Mouse (Mus musculus) hindbrain, embryonic 13.5 days (tissue): ENCODE measurements at regions not wholly inside any gene's neighbourhood (a gene's known extent, or its start where the extent isn't known, plus 50 kb on each side); places are given as distances from the start of the nearest gene placed in this dataset.

ENCODE experiments used
- ATAC-seq: fragments of 200-750 bp; cut with Nextera tagmentation; 2 replicates; pipeline ENCODE4 v1.8.0; 2017; ENCODE audit warnings: moderate TSS enrichment; ENCODE audit not compliant: low FRiP score
- H3K27ac ChIP-seq: fragments of 300-500 bp; sonication (generic); 2 replicates; pipeline ENCODE4 v1.5.1; 2015; ENCODE audit warnings: inconsistent platforms, mild to moderate bottlenecking, moderate library complexity
- H3K27me3 ChIP-seq: fragments of 300-500 bp; sonication (generic); 2 replicates; pipeline ENCODE4 v1.6.1; 2015; ENCODE audit warnings: mild to moderate bottlenecking, inconsistent platforms
- H3K36me3 ChIP-seq: fragments of 300-500 bp; sonication (generic); 2 replicates; pipeline ENCODE4 v1.6.1; 2015; ENCODE audit warnings: mild to moderate bottlenecking, inconsistent platforms
- H3K4me1 ChIP-seq: fragments of 300-500 bp; sonication (generic); replicated peaks from 2 replicates; pipeline ENCODE4 v1.6.1; 2015; ENCODE audit warnings: inconsistent platforms
- H3K4me2 ChIP-seq: fragments of 300-500 bp; sonication (generic); 2 replicates; pipeline ENCODE4 v1.6.1; 2015; ENCODE audit warnings: inconsistent platforms, mild to moderate bottlenecking, moderate library complexity
- H3K4me3 ChIP-seq: fragments of 300-500 bp; sonication (generic); 2 replicates; pipeline ENCODE4 v1.5.1; 2015; ENCODE audit warnings: mild to moderate bottlenecking, inconsistent platforms
- H3K9ac ChIP-seq: fragments of 300-500 bp; sonication (generic); 2 replicates; pipeline ENCODE4 v1.6.1; 2015; ENCODE audit warnings: mild to moderate bottlenecking, inconsistent platforms
- H3K9me3 ChIP-seq: fragments of 300-500 bp; sonication (generic); 2 replicates; pipeline ENCODE4 v1.6.1; 2016; ENCODE audit warnings: inconsistent platforms
- WGBS: fragments of 180-500 bp; shearing (Covaris S2); methylation state at CpG from one replicate; pipeline ENCODE4 v1.1.7; 2015; 5-methylcytosine and 5-hydroxymethylcytosine counted together

DNA sequence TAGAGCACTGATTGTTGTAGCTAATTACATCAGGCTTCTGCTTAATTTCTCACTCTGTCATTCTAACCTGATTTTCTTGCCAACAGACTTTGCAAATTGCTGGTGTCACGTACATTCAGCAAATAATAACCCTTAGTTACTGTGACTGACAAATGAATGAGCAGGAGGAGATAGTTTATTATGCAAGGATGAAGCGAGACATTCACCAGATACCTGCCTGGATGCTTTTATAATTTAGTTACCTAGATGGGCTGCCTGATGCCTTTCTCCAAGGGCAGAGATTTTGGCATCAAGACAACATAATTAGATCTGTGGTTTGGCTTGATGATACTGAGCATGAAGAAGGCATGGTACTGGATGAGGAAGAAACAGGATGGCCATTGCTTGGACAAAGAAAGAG is 233.6 kb downstream of the Fbxo8 start:
- Histone ChIP-seq H3K27ac (no peak overlapping the region), H3K9me3 (0 out of 2 replicates have a peak, but pooled peaks cover 4% of the 10 kb centered on the region), H3K36me3 (no peaks in the 10 kb centered on the region), H3K4me3 (no peak overlapping the region), H3K4me1 (no peaks in the 10 kb centered on the region), H3K27me3 (no peaks in the 10 kb centered on the region), H3K4me2 (no peak overlapping the region), H3K9ac (no peak overlapping the region)
- 71% methylated on average over 2 of the region's 2 CpGs for WGBS
- no peak for ATAC-seq

DNA sequence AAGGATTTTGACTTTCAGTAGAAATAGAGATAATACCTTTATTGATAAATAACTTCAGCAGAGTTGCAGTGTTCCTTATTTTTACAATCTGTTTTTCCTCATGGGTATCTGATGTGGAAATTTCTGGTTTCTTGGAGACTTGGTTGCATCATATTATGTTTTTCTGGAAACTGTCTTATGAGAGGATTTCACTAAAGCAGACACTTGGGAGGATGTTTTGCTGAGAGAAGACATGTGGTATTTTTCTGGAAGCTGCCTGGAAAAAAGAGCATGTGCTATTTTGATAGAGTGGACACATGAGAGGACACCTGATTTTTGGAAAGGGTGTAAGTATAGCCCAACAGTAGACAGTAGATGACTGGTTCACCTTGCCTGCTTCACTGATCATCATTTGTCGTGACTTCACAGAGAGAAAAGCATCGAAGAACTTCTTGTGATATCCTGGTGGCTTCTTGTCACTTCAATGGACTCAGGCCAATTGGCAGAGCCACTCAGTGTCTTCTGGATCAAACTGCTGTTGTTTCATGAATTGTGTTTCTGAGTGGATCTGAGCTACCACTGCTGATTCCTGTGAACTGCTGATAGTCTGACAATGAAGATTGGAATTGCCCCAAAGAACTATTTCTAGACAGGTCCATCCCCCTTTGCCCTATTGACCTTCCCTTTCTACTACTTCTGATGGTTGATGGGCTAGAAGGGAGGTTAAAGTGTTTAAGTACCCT is 238.8 kb downstream of the Fbxo8 start:
- Histone ChIP-seq H3K4me3 (no peak overlapping the region), H3K27me3 (no peaks in the 10 kb centered on the region), H3K27ac (no peak overlapping the region), H3K4me1 (no peaks in the 10 kb centered on the region), H3K9ac (no peak overlapping the region), H3K9me3 (no peaks in the 10 kb centered on the region), H3K4me2 (no peak overlapping the region), H3K36me3 (no peaks in the 10 kb centered on the region)
- 87% methylated on average over 2 of the region's 2 CpGs for WGBS
- ATAC-seq, result no peak

DNA sequence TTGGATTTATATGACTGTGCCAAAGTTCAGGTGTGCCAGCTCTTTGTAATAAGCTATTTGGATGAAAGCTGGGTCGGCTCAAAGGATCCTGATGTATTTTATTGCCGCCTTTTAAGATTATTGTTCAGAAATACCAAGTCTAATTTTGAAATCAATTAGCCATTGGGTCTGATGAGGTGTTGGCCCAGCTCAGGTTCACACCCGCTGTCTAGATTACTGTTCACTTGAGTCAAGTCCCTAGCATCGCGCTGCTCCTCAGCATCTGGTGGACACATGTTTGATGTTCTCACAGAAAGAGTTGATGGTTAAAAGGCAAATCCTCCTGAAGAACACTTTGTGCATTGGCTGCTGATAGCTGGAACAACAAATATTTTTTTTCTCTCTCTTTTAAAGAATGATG is 281.8 kb downstream of the Fbxo8 start:
- WGBS, result 88% methylated on average over 5 of the region's 5 CpGs
- no peaks in the 10 kb centered on the region for H3K36me3 ChIP-seq
- H3K27ac ChIP-seq, result no peak overlapping the region
- H3K4me1 ChIP-seq, result no peaks in the 10 kb centered on the region
- no peak overlapping the region for H3K9ac ChIP-seq
- H3K9me3 ChIP-seq, result 0 out of 2 replicates have a peak, but pooled peaks cover 3% of the 10 kb centered on the region
- H3K4me3 ChIP-seq, result no peak overlapping the region
- no peak for ATAC-seq
- H3K4me2 ChIP-seq, result no peak overlapping the region
- no peaks in the 10 kb centered on the region for H3K27me3 ChIP-seq

DNA sequence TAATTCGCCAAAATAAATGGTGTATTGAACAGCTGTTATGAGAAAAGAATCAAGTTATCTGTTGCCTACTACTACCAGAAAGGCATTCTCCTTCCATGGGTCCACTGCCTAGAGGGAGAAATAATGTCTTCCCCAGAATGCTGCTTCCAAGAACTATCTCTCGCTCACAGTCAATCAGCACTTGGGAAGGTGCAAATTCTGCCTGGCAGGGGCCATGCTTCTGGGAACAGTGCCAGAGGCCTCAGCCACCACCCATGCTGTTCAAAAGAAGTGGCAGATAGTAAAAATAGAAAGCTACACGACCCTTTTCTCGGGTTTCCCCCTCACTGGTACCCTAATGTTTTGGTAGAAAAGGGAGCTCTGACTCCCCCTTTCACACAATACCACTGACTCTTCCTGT is 282.2 kb downstream of the Fbxo8 start:
- Histone ChIP-seq H3K27me3 (no peaks in the 10 kb centered on the region), H3K9me3 (0 out of 2 replicates have a peak, but pooled peaks cover 3% of the 10 kb centered on the region), H3K9ac (no peak overlapping the region), H3K4me2 (no peak overlapping the region), H3K36me3 (no peaks in the 10 kb centered on the region), H3K4me1 (no peaks in the 10 kb centered on the region), H3K27ac (no peak overlapping the region), H3K4me3 (no peak overlapping the region)
- 54% methylated on average over 4 of the region's 4 CpGs for WGBS
- ATAC-seq, result no peak

DNA sequence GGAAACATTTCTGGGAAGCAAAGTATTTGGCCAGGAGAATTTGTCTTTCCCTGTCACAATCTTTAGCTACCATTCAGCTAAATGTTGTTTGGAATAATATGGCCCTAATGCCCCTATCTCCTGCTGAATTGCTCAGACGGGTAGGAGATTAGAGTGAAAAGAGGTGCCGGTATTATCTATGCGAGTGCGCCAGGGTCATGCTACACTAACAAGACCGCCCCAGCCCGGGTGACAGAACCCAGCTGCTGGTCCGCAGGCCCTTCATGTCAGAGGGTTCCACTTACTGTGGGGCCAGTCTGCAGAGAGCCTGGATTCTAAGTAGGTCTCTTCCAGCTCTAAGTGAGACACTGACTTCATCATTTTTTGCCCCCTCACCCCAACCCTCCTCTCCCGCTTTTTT is 332.6 kb downstream of the Fbxo8 start:
- H3K36me3 ChIP-seq, result no peaks in the 10 kb centered on the region
- 56% methylated on average over 8 of the region's 8 CpGs for WGBS
- no peak overlapping the region for H3K4me3 ChIP-seq
- ATAC-seq, result no peak
- H3K4me2 ChIP-seq, result no peak overlapping the region
- no peaks in the 10 kb centered on the region for H3K9me3 ChIP-seq
- H3K27me3 ChIP-seq, result no peaks in the 10 kb centered on the region
- H3K4me1 ChIP-seq, result no peaks in the 10 kb centered on the region
- H3K9ac ChIP-seq, result no peak overlapping the region
- no peak overlapping the region for H3K27ac ChIP-seq

DNA sequence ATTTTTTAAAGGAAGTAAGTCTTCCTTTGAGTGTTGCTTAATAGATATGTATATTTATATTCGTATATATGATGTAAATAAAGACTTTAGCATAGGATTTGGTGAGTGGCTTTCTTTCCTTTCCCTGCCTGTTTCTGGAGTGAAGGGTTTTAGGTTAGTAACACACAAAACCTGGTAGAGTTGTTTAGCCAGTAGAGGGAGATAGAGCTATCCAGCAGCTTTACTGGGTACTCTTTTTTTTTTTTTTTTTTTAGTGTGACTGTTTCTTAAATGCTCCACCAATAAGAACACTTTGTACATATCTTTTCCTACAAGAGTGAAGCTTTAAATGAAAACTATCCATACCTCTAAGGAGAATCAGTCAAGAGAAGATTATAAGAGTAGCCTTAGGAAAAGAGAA is 333.3 kb downstream of the Fbxo8 start:
- no peaks in the 10 kb centered on the region for H3K4me1 ChIP-seq
- no peak overlapping the region for H3K4me2 ChIP-seq
- H3K27ac ChIP-seq, result no peak overlapping the region
- ATAC-seq, result no peak
- no peaks in the 10 kb centered on the region for H3K36me3 ChIP-seq
- no peaks in the 10 kb centered on the region for H3K9me3 ChIP-seq
- no peak overlapping the region for H3K4me3 ChIP-seq
- H3K27me3 ChIP-seq, result no peaks in the 10 kb centered on the region
- no peak overlapping the region for H3K9ac ChIP-seq
- WGBS, result 35% methylated on average over 1 of the region's 1 CpGs

DNA sequence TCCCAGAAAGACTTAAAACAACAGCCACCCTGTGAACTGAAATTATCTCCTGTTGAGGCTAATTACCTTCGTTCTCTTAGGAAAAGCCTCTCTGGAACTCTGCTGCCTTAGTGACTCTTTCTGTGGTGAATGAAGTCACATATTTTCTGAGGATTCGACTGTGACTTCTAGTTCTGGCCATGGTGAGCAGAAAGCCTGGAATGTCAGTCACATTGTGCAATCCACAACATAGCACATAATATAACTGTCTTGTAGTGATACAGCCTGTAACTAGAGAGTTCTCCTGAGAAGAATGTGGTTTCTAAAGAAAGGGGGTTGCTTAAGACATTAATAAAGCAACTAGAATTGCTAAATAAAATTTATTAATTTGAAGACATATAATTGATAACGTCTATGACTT is 342.7 kb downstream of the Fbxo8 start:
- no peaks in the 10 kb centered on the region for H3K9me3 ChIP-seq
- no peak overlapping the region for H3K9ac ChIP-seq
- no peaks in the 10 kb centered on the region for H3K36me3 ChIP-seq
- H3K4me2 ChIP-seq, result no peak overlapping the region
- no peak overlapping the region for H3K27ac ChIP-seq
- no peak for ATAC-seq
- H3K27me3 ChIP-seq, result no peaks in the 10 kb centered on the region
- WGBS, result 67% methylated on average over 3 of the region's 3 CpGs
- H3K4me3 ChIP-seq, result no peak overlapping the region
- no peaks in the 10 kb centered on the region for H3K4me1 ChIP-seq

DNA sequence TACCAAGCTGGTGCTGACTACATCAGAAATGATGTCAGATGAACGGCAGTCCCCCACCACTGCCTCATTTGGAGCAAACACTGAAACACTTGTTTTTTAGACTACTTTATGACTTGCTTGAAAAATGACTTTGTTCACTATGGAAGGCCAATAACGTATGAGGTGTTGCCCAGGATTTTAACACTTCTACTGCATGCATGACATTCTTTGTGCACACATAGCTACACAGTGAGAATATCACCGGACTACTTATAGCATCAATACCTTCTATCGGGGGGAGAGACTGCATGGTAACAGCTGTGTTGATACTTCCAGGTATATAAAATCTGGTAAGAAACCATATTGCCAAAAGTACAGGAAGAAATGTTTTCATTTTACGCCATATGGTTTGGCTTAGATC is 364.5 kb downstream of the Fbxo8 start:
- 92% methylated on average over 5 of the region's 5 CpGs for WGBS
- no peaks in the 10 kb centered on the region for H3K9me3 ChIP-seq
- ATAC-seq, result no peak

DNA sequence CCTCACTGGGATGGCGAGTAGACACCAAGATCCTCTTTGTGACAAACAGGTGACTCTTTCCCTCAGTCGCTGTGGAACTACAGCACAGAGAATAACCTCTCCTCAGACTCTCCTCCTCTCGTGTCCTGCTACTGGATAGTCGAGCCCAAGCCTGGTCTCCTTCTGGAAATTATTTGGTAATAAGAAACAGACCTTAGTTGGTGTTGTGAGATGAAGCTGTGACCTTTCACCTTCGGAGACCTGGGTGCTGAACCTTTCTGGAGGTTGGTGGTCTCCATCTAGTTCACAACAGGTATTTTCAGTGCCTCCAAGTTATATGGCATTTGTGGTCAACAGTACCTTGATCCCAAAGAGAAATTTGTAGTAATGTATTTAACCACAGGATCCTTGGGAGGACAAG is 365.1 kb downstream of the Fbxo8 start:
- no peak overlapping the region for H3K4me3 ChIP-seq
- no peak for ATAC-seq
- no peak overlapping the region for H3K9ac ChIP-seq
- no peaks in the 10 kb centered on the region for H3K36me3 ChIP-seq
- WGBS, result 84% methylated on average over 5 of the region's 5 CpGs
- H3K27ac ChIP-seq, result no peak overlapping the region
- H3K4me1 ChIP-seq, result no peaks in the 10 kb centered on the region
- no peaks in the 10 kb centered on the region for H3K27me3 ChIP-seq
- no peak overlapping the region for H3K4me2 ChIP-seq
- no peaks in the 10 kb centered on the region for H3K9me3 ChIP-seq

More for the DNA sequence above, 364.5 kb downstream of the Fbxo8 start:
- Histone ChIP-seq H3K4me3 (no peak overlapping the region), H3K36me3 (no peaks in the 10 kb centered on the region), H3K27me3 (no peaks in the 10 kb centered on the region), H3K9ac (no peak overlapping the region), H3K27ac (no peak overlapping the region), H3K4me1 (no peaks in the 10 kb centered on the region), H3K4me2 (no peak overlapping the region)

DNA sequence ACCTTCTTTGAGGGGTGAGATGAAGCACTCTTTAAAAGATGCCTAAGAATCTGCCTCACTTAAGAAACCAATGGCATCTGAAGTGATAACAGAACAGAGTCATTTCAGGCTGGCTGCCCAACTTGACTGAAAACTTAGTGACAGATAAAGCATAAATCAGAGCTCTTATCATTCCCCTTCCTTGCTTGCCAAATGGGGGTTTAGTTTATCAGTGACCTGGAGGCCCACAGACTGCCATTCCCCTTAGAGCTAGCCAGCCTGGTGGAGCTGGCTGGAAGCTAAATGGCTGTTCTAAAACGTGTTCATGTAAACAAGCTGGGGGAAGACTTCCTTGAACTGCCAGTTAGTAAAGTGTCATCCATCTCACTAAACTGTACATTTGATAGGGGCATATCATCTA is 373.8 kb downstream of the Fbxo8 start:
- H3K4me3 ChIP-seq, result no peak overlapping the region
- H3K27me3 ChIP-seq, result no peaks in the 10 kb centered on the region
- H3K4me2 ChIP-seq, result no peak overlapping the region
- 29% methylated on average over 1 of the region's 1 CpGs for WGBS
- H3K27ac ChIP-seq, result no peak overlapping the region
- no peaks in the 10 kb centered on the region for H3K4me1 ChIP-seq
- no peaks in the 10 kb centered on the region for H3K36me3 ChIP-seq
- no peak for ATAC-seq
- H3K9ac ChIP-seq, result no peak overlapping the region
- no peaks in the 10 kb centered on the region for H3K9me3 ChIP-seq

DNA sequence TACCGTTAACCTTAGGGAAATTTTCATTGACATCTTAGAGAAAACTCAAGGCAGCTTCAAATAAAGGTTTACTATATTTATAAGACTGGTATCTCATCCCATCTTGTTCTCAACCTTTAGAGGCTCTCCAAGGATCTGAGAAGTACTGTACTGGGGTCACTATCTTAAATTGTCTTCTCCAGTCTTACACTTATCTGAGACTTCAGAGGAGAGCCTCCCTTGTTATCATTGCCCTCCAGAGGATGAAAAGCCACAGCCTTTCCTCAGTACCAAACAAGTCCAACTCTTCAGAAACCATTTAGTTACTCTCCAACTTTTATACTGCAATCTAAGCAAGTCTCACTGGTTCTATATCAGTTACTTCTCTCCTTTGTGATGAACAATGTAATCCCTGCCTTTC is 376.3 kb downstream of the Fbxo8 start:
- Histone ChIP-seq H3K9ac (no peak overlapping the region), H3K4me1 (no peaks in the 10 kb centered on the region), H3K27me3 (no peaks in the 10 kb centered on the region), H3K36me3 (no peaks in the 10 kb centered on the region), H3K9me3 (no peaks in the 10 kb centered on the region), H3K4me3 (no peak overlapping the region), H3K4me2 (no peak overlapping the region), H3K27ac (no peak overlapping the region)
- no peak for ATAC-seq
- 97% methylated on average over 1 of the region's 1 CpGs for WGBS

DNA sequence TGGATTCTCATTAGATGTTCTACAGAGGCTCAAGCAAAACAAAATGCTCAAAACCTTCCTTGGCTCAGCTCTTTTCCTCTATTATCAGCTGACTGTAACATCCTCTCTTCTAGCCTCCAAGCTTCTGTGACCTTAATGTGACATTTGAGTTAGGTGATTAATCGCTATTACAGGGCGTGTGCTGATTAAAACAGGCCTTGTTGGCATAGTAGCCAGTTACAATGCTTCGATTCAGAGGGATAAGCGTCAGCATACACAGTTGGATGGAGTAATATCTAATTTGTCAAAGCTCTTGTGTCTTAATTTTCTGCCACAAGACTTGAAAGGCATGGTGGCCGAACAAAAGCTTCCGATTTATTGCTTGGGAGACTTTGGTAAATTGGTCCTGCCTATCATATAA is 378.2 kb downstream of the Fbxo8 start:
- Histone ChIP-seq H3K4me1 (no peaks in the 10 kb centered on the region), H3K4me2 (no peak overlapping the region), H3K9ac (no peak overlapping the region), H3K36me3 (no peaks in the 10 kb centered on the region), H3K4me3 (no peak overlapping the region), H3K27me3 (no peaks in the 10 kb centered on the region), H3K27ac (no peak overlapping the region), H3K9me3 (no peaks in the 10 kb centered on the region)
- ATAC-seq, result no peak
- 43% methylated on average over 6 of the region's 6 CpGs for WGBS

DNA sequence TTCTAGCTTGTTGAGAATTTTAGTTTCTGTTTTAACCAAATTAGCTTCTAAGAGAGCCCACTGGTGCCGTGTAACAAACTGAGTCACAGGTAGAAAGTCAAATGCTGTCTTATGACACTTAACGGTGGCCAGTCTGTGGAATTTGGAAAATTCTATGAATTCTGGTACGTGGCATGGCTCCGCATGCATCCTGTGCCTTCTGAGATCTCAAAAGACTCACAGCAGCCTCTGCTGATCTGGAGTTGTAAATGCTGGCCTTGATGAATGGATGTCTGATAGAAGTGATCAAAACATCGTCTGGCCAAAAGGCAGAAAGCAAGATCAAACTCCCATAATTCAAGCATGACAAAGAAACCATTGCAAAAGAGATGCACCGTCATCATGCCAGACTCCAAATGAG is 381.5 kb downstream of the Fbxo8 start:
- 71% methylated on average over 6 of the region's 6 CpGs for WGBS
- H3K4me3 ChIP-seq, result no peak overlapping the region
- H3K4me2 ChIP-seq, result no peak overlapping the region
- H3K27ac ChIP-seq, result no peak overlapping the region
- H3K36me3 ChIP-seq, result no peaks in the 10 kb centered on the region
- H3K4me1 ChIP-seq, result no peaks in the 10 kb centered on the region
- H3K27me3 ChIP-seq, result no peaks in the 10 kb centered on the region
- no peaks in the 10 kb centered on the region for H3K9me3 ChIP-seq
- H3K9ac ChIP-seq, result no peak overlapping the region
- ATAC-seq, result no peak
